Mouse (Mus musculus): ENCODE data around the gene Fam196a.

DNA sequence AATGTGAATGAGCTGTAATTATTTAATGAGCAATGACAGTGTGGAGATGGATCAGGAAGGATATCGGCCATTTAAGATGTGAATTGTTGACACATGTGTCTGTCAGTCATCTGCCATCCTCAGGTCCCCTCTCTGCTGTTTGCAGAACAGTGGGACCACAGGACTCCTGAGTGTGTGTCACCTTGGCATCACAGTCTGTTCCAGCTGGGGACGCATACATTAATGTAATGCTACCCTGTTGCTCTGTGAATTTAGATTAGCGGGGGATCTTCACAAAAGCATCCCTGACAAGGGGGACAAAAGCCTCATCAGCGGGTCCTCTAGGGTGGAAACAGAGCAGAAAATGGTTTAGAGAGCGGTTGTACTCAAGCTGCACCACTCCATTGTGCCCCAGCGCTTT is 59.2 kb downstream of the Fam196a start:
- TF ChIP-seq CTCF (IDR thresholded peaks at IDR 0.05; ENCODE audit: insufficient read depth, low read length) = no peak
- TF ChIP-seq POLR2A (IDR thresholded peaks at IDR 0.05; ENCODE audit: borderline replicate concordance, extremely low read depth, low read depth, low read length) = no peak
